Mouse (Mus musculus): ENCODE measurements around the gene Sytl4.

DNA sequence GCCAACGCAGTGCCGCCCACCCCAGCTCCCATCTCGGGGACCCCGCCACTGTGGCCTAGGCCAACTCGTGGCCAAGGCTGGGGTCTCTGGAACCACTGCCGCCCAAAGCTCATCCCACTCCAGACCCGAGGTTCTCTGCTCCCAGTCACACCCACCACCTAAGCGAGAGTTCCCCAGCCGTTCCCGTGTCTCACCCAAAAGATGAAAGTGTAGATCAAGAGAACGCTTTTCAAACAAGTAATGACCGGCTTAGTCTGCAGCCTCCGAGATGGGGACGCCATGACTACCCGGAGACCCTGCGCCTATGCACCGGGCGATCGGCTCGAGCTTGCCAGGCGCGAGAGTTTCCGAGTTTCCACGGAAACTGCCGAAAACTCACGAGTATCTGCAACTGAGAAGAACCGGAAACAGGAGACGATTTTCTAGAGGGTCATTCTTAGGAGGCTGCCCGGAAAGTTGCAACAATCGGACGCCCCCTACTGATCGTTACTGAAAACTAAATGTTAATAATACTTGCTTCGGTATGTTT lies 83.5 kb downstream of the Sytl4 start, which contains the start of gene Tspan6:
- TF ChIP-seq CTCF (IDR thresholded peaks at IDR 0.05; ENCODE audit: borderline replicate concordance, extremely low read depth, insufficient read depth, insufficient read length) (peak; percentile 43; the same call in 1 of the 2 replicates), POLR2A (IDR thresholded peaks at IDR 0.05; ENCODE audit: borderline replicate concordance, extremely low read depth, insufficient read depth, insufficient read length, poor library complexity, severe bottlenecking) (peak; percentile 43; the same call in 1 of the 2 replicates)

Data from brain, embryonic 14.5 days (tissue).